Mouse (Mus musculus) liver, embryonic 14.5 days (tissue): ENCODE data around the gene Fgfr2.

Experiments
- CTCF ChIP-seq: IDR thresholded peaks from 2 replicates; pipeline ENCODE4 v1.5.1; 2016; ENCODE audit warnings: antibody characterized with exemption, low read depth, control low read depth
- EP300 ChIP-seq: IDR thresholded peaks from 2 replicates; pipeline ENCODE4 v1.6.1; 2016; ENCODE audit warnings: antibody characterized with exemption, low read depth

- TF ChIP-seq CTCF (no peak), EP300 (no peak)
Measured at GRCm38 (mm10) chr7:131743193-131743592, 1380.0 kb downstream of the Fgfr2 start.
